Mouse (Mus musculus): ENCODE measurements around the gene Tkt. TPM values are rescaled to one million over a fixed set of nuclear protein-coding genes. Genes with fewer than 3 reads are reported as not detected.
A peak's percentile ranks its signal among the peaks of the same experiment; 100 is the strongest.
"Not testable (repeated sequence)": the region's sequence is repeated elsewhere in the genome, so short reads cannot be mapped to it uniquely, and the experiment has no call there.

Gene Tkt
- total RNA-seq, 2 experiments from 2014 or later: 208 to 226 TPM

GRCm38 (mm10) chr14:30551981-30552380, 3.8 kb downstream of the Tkt start:
- DNase-seq (ENCODE audit: low spot score in 2 of 2): no peak

DNA sequence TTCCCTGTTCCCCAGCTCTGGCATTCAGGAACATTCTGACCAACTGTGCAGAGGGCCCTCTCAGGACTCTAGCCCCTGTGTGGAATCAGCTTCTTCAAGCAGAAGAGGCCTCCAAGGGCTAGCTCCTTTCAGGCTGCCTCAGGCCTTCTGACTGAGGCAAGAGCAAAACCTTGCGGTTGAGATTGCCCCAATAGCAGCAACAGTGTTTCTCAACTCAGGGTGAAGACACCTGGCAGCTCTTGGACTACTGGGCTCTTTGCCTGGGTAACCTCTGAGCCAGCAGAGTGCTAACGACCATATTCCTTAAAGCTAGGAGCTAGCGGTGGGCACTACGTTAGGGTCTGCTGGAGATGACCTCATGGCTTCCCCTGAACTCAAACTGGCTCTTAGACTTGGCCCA, 5.0 kb downstream of the Tkt start:
- no peak for DNase-seq (ENCODE audit: low spot score in 2 of 2)

GRCm38 (mm10) chr14:30556651-30557050, 8.5 kb downstream of the Tkt start:
- DNase-seq (ENCODE audit: low spot score in 2 of 2): no peak

GRCm38 (mm10) chr14:30557730-30558129, 9.6 kb downstream of the Tkt start:
- no peak for DNase-seq (ENCODE audit: low spot score in 2 of 2)

GRCm38 (mm10) chr14:30559321-30559850, 11.2 kb downstream of the Tkt start:
- DNase-seq (ENCODE audit: low spot score in 2 of 2): no peak

- no peak for DNase-seq (ENCODE audit: low spot score in 2 of 2)
Measured at GRCm38 (mm10) chr14:30560803-30561389, 12.7 kb downstream of the Tkt start.

- peak; percentile 45 to 63 for DNase-seq (ENCODE audit: low spot score in 2 of 2)
Measured at GRCm38 (mm10) chr14:30561470-30562187, 13.5 kb downstream of the Tkt start.

DNA sequence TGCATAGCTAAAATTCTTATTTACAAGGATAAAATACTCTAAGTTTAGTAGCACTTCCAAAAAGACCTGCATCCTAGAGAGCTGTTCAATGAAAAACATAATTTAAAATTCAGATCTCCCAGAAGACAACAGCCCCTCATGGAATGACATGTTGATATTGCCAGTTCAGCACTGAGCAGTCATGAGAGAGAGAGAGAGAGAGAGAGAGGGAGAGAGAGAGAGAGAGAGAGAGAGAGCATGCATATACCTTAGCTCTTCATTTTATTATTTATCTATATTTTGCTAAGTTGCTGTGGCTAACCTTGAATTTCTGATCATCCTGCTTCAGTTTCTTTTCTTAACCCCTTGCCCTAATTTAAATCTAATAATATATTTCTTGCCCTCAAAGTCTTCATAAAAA, 14.2 kb downstream of the Tkt start:
- DNase-seq (ENCODE audit: low spot score in 2 of 2): no peak

DNA sequence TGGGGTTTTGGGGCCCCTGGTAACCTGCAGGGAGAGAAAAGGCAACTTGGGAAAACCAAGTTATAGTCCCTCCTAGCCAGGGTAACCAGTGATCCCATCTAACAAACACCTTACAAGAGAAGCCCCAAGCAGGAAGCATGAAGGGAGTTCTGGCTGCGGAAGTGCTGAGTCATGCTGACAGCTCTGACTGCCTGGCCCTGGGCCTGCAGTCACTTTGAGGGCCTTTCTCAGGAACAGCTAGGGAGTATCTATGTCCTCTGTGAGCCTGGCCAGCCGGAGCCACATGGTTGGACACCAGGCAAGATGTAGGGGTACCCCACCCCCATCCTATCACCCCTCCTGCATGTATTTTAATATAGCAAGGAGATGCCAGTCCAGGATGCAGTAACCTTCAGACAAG, 16.3 kb downstream of the Tkt start:
- DNase-seq (ENCODE audit: low spot score in 2 of 2): no peak

DNA sequence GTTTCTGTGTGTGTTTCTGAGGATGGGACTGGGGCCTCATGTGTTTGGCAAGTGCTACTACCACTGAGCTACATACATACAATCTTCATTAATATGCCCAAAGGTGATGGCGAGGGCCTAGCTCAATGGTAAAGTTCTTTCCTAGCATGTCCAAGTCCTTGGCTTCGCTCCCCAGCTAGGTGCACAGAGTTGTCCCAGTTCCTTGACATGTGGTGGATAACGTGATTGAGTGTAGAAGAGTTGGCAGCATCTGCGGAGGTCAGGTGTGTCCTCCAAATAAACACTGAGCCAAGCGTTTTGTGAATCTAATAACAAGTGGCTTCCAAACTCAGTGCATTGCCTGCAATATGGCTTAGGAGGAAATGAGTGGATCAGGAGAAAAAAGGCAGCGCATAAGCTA, 18.2 kb downstream of the Tkt start:
- no peak for DNase-seq (ENCODE audit: low spot score in 2 of 2)

GRCm38 (mm10) chr14:30568016-30568415, 19.9 kb downstream of the Tkt start:
- no peak for DNase-seq (ENCODE audit: low spot score in 2 of 2)

DNA sequence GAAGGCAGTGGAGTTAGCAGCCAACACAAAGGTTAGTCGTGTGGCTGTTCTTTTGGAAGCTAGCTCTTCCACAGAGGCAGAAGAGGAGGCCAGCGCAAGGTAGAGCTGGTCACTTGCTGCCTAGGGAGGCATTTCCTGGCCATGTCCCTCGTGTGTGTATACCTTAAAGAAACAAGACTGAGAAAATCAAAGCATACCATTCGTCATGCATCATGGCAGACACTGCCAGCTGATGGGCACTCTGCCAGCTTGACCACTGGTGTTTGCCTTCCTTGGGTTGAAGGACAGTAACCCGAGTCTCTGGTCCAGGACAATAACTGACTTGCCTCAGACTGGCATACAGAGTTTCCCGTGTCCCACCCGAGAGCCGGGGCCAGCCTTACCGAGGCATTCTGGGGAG, 22.1 kb downstream of the Tkt start:
- no peak for DNase-seq (ENCODE audit: low spot score in 2 of 2)

GRCm38 (mm10) chr14:30572253-30572652, 24.1 kb downstream of the Tkt start:
- no peak for DNase-seq (ENCODE audit: low spot score in 2 of 2)

- peak in 1 of 2 experiments; percentile 41 for DNase-seq (ENCODE audit: low spot score in 2 of 2)
Measured at GRCm38 (mm10) chr14:30573235-30573634, 25.1 kb downstream of the Tkt start.

GRCm38 (mm10) chr14:30573983-30574584, 25.9 kb downstream of the Tkt start:
- peak; percentile 86 to 88 for DNase-seq (ENCODE audit: low spot score in 2 of 2)

- DNase-seq (ENCODE audit: low spot score in 2 of 2): no peak
Measured at GRCm38 (mm10) chr14:30575791-30576190, 27.6 kb downstream of the Tkt start.

DNA sequence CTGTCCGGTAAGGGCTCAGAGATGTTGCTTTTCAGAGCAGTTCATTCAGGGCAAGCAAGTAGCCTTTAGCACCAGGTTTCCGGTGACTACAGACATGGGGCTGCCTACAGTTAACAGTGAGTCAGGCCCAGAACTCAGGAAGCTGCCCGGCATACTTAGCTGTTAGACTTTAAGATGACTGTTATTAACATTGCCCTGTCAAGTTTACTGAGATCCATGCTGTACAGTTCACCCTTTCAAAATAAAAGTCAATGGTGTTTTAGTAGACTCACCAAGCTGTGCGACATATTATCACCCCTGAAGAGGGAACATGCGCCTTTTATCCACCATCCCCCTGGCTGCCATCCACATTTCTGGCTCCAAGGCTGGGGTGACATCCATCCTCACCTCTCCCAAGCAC, 28.1 kb downstream of the Tkt start:
- no peak for DNase-seq (ENCODE audit: low spot score in 2 of 2)

GRCm38 (mm10) chr14:30577303-30578062, 29.3 kb downstream of the Tkt start:
- not testable (repeated sequence) for DNase-seq (ENCODE audit: low spot score in 2 of 2)

GRCm38 (mm10) chr14:30579180-30579579, 31.0 kb downstream of the Tkt start:
- no peak for DNase-seq (ENCODE audit: low spot score in 2 of 2)

- DNase-seq (ENCODE audit: low spot score in 2 of 2): no peak
Measured at GRCm38 (mm10) chr14:30579882-30580281, 31.7 kb downstream of the Tkt start.

GRCm38 (mm10) chr14:30581238-30581637, 33.1 kb downstream of the Tkt start:
- no peak for DNase-seq (ENCODE audit: low spot score in 2 of 2)

DNA sequence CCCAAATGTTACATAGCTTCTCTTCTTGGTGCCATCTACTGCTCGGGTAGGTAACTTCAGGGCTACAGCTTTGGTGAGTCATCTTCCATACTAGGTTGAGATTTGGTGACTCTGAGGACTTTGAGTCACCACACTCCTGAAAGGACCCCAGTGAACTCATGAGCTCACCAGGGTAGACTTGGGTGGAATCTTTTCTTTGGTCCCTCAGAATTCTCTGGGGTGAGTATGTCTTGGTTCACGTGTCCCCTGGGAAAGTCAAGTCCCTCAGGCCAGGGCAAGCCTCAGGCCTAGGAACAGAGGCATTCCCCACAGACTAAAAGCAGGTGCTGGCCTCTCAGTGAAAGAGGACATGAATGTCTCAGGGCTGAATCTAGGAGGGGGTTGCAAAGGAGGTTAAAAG, 35.9 kb downstream of the Tkt start:
- no peak for DNase-seq (ENCODE audit: low spot score in 2 of 2)

Measured in layer of hippocampus, postnatal 10 days (tissue).